Mouse (Mus musculus) C2C12 (cell line): ENCODE results near the gene 1500009L16Rik.

Source experiments
- CTCF ChIP-seq: IDR thresholded peaks from one replicate; pipeline ENCODE4 v1.5.1; 2011; ENCODE audit not compliant: control insufficient read depth, insufficient read depth, insufficient read length
- MAX ChIP-seq: IDR thresholded peaks from one replicate; pipeline ENCODE4 v1.6.1; 2011; ENCODE audit warnings: mild to moderate bottlenecking, control low read depth
- MYOD1 ChIP-seq: IDR thresholded peaks from one replicate; pipeline ENCODE4 v1.6.1; 2011; ENCODE audit warnings: low read depth; ENCODE audit not compliant: control insufficient read depth, insufficient read length
- MYOG ChIP-seq: IDR thresholded peaks from one replicate; pipeline ENCODE4 v1.6.1; 2011; ENCODE audit not compliant: control insufficient read depth, insufficient read length; ENCODE audit errors: extremely low read depth
- USF1 ChIP-seq: IDR thresholded peaks from one replicate; pipeline ENCODE4 v1.6.1; 2011; ENCODE audit warnings: low read depth, mild to moderate bottlenecking, control low read depth, moderate library complexity

GRCm38 (mm10) chr10:83706628-83707027, 16.0 kb upstream of the 1500009L16Rik start:
- TF ChIP-seq CTCF (no peak), MAX (no peak), MYOD1 (no peak), MYOG (no peak), USF1 (no peak)
